Mouse (Mus musculus): ENCODE measurements around the gene Gtf3c3.
A peak's percentile ranks its signal among the peaks of the same experiment; 100 is the strongest.

Gene Gtf3c3

DNA sequence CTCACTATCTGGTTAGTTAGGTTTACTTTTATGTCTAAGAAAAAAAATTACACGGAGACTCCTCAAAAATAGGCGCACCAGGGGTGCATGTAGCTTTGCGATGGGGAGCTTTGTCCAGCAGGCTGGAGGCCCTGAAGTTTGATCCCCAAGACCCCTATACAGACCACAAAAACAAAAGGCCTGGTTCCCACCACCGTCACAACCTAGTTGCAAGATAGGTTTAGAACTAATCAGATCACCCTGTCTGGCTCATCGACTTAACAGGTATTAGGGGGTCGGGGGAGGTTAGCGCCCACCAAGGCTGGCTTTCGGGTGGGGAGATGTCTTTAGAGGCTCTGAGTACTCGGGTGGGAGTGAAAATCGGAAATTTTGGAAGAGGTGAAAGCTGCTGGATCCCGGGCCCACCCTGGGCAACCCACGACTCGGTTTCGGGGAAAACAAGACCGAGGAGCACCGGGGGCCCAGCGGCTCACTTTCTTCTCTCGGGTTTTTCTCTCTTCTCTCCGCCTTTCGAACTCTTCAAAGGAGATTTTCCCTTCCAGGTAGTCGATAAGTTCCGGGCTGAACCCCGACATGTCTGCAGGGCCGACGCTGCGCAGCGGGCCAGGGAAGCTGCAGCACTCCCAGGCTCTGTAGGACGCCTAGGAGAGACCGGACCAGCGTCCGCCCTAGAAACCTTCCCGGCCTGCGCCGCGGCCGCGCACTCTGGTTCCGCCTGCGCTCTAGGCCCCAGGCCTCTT, at the start of gene Gtf3c3:
Gene Gtf3c3, minus strand, starts transcription at position 632 of the 740 bp plus-strand sequence.
- DNase-seq (ENCODE audit: low spot score): peak; percentile 80

DNA sequence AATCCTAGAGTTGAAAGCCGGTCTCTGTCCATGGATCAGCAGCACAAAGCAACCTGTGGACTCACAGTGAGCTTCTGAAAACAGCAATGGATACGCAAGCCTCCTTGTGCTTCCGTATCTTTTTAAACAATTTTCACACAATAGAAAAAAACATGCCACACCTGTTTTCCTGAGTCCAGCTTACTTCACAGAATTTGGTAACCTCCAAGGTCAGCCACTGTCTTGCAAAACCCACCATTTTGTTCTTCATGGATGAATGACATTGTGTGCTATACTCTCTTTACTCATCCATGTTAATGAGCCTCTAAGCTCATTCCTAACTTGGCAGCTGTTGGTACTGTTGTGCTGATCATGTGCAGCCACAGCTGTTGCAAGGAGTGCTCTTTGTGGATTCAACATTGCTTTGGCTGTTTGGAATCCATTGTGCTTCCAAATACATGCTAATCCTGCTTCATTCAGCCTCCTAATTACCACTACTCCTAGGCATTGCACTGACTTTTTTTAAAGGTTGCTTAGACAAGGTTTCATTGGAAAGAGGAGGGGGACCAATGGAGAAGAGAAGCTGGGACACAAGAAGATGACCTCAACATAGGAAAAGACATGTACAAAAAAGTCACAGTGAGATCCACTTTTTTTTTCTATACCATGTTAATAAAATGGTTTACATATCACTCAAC, 46.1 kb upstream of the Gtf3c3 start:
- no peak for DNase-seq (ENCODE audit: low spot score)

DNA sequence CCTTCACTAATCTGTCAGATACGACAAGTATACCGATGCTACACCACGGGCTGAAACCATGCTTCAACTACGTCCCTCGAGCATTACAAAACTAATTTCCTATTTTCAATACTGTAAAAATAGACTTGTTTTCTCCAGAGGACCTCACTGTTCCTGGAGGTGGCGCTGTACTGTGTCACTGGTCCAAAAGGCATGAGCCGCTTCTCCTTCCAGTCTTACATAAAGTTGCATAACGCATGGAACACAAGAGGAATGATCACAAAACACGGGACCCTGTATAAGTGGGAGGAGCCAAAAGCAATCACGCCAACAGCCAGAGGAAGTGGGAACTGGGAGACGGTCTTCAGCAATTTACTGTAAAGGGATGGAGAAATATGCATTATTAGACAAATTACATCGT, 41.7 kb upstream of the Gtf3c3 start:
- no peak for DNase-seq (ENCODE audit: low spot score)

DNA sequence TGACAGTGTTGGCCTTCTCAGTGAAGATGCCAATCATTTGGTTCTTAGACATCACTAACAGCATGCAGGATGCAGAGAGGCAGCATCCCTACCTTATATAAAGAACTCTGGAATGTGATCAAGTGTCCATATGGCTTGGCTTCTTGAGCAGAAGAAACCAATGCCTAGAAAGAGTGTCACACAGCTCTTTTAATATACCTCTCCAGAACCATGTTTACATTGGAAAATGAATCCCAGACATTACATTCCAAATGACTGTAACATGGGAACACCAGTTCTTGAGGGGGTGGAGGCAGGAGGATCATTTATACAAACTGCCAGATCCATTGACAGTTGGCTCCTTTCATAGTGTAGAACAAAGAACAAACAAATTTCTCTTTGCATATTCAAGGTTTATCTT, 29.9 kb upstream of the Gtf3c3 start:
- DNase-seq (ENCODE audit: low spot score): no peak

DNA sequence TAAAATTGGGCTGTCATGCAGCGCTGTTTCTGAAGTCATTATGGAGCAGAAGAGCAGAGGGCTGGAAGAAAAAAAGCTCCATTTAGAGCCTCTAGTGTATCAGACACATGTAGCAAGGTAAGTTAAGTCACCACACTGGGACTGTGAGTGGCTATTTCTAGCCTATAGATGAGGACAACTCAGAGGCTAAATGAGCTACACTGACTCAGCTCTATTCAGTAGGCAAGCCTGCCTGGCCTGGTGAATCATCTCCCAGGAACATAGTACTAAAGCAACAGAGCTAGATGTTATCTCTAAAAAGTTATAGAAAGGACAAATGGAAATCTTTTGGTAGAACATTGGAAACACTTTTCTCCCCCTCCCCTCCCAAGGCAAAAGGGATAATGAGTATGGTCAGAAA, 28.6 kb upstream of the Gtf3c3 start:
- no peak for DNase-seq (ENCODE audit: low spot score)

DNA sequence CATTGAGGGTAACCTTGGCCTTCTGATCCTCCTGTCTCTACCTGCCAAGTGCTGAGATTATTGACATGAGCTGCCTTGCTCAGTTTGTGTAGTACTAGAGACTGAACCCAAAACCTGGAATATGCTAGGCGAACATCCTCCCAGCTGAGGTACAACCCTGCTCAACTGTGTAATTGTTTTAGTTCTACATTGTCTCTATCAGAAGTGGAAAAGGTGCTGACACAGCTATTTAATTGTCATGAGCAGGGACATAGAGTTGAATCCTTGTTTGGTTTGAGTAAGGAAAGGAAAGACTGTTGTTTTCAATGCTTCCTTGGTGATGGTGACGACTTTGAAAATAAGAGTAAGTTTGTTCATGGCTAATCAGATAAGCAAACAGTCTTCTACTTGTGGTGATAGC, 13.3 kb upstream of the Gtf3c3 start:
- DNase-seq (ENCODE audit: low spot score): no peak

DNA sequence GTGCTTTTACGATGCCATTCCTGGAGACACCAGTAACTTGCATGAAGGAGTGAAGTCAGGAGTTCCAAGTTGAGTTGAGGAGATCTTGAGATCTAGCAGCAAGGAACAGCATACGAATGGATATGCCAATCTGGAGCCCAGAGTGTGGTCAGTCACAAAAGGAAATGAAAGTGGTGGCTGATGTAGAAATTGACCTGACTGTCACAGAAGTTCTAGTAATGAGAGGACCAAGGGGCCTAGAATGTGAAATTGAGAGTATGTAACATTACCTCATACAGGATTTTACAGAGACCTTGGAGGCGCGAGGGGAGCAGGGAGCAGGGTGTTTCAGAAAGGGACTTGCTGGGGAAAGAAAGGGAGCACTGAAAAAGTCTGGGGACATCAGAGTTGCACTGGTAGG, 10.1 kb upstream of the Gtf3c3 start:
- DNase-seq (ENCODE audit: low spot score): no peak

DNA sequence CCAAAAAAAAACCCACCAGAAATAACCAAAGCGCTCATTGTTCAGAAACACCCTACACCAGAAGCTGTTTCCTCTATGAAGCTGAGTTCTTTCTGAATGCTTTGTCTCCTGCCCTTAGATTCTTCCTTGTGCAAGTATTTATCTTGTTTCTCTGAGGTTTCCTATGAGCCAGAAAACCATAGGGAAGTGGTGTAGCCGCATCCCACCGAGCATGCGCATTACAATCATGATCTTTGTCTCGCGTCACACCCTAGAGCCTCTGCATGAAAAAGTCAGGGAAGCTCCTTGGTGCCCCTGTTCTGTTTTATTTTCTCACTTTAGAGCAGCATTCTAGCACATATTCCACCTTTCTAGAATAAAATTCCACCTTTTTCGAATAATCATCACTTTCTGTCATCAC, 4.9 kb upstream of the Gtf3c3 start:
- DNase-seq (ENCODE audit: low spot score): no peak

DNA sequence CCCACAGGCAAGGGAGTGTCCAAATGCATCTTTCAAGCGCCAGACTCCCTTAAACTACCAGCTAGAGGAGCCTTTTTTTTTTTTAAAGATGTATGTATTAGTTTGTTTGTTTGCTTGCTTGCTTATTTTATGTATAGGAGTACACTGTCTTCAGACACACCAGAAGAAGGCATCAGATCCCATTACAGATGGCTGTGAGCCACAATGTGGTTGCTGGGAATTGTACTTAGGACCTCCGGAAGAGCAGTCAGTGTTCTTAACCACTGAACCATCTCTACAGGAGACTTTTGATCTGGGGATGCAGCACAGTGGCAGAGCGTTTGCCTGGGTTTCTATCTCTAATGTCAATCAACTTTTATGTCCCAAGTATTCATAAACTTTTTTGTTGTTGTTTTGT, 307 bp upstream of the Gtf3c3 start:
- no peak for DNase-seq (ENCODE audit: low spot score)

DNA sequence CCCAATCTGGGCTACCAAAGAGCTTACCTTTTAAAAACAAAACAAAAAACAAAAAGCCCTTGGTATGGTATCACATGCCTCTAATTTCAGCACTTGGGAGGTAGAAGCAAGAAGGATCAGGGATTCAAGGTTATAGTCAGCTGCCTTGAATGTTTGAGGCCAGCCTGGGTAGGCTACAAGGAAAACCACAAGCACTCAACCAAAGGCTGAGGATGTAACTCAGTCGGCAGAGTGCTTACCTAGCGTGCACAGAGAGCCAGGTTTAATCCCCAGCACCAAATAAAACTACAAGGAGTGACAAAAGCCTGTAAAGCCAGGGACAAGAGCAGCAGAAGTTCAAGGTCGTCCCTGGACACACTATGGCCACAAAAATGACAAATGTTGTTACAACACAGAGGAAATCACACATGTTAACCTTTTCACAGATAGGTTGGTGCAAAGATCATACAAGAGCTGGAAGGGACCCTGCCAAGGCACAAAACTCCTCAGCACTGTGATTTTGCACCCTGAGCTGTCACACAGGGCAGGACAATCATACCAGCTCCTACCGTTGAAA, 16.5 kb downstream of the Gtf3c3 start:
- DNase-seq (ENCODE audit: low spot score): no peak

DNA sequence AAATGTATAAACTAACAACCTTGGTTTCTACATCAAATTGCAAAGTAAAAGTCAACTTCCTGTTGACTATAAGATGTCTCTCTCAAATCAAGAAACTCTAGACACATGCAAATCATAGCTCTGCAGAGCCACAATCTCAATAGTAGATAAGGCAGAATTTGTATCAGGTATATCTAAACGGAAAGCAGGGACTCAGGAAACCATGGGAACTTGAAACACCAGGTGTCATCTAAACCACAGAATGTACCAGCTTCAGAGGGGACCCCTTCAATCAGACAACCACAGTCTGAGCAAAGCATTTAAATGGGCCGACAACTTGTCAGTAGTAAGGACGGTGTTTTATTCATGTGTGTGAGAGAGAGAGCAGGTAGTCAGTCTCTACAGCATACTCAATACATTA, 17.1 kb downstream of the Gtf3c3 start:
- DNase-seq (ENCODE audit: low spot score): no peak

DNA sequence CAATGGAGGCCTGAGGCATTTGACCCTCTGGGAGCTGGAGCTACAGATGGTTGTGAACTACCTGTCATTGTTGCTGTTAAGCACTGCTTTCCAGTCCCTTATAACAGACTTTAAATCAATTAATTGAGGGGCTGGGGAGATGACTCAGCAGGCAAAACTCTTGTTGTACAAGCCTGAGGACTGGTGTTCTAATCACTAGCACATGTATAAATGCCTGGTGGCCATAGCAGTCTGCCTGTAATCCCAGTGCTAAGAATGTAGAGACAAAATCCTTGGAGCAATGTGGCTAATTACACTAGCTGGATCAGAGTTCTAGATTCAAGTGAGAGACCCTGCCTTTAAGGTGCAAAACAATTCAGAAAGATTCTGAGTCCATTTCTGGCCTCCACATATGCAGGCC, 36.0 kb downstream of the Gtf3c3 start:
- no peak for DNase-seq (ENCODE audit: low spot score)

DNA sequence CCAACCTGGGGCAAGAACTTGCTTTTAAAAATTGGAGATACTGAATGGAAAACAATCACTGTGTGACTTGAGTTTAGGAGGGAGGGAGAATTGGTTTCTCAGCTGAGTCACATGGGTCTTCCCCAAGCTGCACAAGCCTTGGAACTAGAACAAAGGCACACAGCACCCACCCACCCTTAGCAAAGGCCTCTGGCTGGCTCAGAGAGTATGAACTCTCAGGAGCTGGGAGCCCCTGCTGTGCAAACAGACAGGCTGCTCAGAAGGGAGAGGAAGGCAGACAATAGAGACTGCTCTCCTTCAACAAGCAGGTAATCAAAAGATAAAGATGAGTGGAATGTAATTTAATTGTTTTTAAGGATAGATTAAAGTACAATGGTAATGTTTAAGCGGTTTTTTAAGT, 54.5 kb downstream of the Gtf3c3 start:
- DNase-seq (ENCODE audit: low spot score): no peak

DNA sequence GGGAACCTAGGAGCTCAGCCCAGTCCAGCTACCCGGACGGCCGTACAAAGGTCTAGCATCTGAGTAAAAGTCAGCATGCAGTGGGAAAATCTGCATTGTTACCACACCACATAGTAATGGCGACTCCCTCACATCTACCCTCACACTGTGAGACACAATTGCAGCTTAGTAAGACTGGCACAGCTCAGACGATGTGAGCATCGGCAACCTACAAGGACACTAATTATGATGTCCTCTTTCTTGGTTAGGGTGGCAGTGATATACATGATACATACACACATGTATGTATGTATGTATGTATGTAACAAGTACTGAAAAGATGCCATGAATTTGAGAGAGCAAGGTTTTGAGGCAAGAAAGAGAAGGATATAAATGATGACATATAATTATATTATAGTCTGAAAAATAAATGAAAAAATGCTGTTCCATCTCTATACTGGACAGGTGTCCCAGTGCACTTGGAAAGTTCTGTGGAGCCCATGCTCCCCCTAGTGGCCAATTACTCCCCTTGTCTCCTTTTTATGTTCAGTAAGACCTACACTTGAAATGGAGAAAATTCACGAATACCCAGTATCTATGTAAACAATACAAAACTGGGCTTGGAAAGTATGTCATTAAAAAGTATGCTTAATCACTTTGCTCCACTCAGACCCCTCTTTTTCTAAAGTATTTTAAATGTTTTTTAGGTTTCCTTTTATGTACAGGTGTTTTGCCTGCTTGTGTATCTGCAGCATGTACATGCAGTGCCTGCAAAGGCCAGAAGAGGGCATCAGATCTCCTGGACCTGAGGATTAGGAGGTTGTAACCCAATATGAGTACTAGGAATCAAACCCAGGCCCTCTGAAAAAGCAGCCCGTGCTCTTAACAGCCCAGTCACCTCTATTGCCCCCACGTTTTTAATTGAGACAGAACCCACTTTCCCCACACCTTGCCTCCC, 57.5 kb downstream of the Gtf3c3 start:
- DNase-seq (ENCODE audit: low spot score): peak; percentile 35

DNA sequence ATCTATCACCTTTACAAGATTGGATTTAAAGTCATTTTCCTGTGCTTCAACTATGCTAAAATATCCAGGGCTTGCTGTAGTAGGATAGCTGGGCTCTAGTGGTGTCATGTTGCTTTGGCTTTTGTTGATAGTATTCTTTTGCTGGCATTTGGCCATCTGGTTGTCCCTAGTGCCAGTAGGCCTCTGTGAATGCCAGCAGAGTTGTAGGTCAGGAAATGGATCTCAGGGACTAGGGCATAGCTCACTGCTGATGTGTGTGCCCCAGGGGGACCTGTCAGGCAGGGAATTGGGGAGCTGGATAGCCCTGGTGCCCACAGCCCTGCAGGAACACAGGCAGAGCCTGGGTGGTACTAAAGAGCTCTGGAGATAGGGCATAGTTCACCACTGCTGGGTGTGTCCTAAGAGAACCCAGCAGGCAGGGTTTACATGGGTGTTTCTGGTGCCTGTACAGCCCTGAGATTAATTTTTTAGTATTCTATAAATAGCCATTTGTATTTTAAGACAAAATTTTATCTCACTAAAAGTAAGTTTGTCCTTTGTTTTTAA, 61.2 kb downstream of the Gtf3c3 start:
- DNase-seq (ENCODE audit: low spot score): no peak

DNA sequence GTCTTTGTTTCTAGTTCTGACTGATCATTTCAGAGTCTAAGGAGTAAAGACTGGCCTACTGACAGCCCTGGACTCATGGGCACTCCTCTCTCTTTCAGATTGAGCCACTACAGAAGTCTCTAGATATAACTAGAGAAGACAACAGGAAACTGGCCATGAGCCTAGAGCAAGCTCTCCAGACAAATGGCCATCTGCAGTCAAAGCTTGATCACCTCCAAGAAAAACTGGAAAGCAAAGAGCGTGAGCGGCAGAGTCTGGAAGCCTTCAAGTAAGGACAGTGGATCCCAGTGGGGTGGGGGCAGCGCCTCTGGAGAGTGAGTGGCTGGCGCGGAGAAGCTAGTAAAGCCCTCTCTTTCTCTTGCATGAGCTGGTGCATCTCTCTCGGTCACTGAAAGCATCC, 82.2 kb downstream of the Gtf3c3 start:
- no peak for DNase-seq (ENCODE audit: low spot score)

DNA sequence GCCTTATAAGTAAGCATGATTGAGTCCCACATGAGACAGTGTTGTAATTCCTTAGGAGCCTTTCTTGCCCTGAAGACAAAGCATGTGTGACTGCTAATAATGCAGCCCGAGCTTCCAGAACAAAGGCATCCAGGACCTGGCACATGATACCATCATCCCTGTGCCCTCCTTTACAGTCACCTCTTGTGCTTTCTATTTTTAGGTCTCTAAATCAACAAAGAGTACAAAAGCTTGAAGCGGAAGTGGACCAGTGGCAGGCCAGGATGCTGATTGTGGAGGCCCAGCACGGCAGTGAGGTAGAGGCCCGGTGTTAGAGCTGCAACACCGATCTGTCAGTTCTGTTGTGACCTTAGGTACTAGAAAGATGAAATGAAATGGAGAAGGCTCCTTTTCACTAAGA, 83.3 kb downstream of the Gtf3c3 start:
- DNase-seq (ENCODE audit: low spot score): no peak

DNA sequence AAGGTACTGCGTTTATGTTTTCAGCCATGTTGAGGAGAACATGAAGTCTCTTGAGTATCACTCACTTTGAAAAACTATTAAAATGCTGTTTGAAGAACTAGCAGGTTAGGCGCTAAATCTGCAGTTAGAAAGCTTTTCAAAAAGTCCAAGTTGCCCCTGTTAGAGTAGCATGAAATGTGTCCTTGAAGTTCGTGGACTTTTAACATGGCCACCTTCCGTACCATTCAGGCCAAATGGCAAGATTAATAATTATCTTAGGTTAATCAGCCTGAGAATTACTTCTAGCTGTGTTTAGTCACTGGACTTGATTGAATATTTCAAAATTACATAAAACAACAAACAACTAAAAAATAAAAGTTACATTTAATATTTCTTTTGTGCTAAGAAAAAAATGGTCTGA, 84.0 kb downstream of the Gtf3c3 start:
- DNase-seq (ENCODE audit: low spot score): no peak
